ENCODE assay signal across 28 mouse cellular contexts in genomic region chr4:55190586-55190985, GRCm38 (mm10).
DNase-seq lines count a peak whose midpoint lies in the region; ATAC-seq and TF ChIP-seq lines count a peak whose summit lies in the region.
"Had no signal": no experiment of that assay in that cellular context is flagged by ENCODE, and none has a peak within 500 bp of the region (broad histone marks: within the 10 kb centered on the region; RNA-seq: fewer than 3 reads in every experiment).

No protein-coding gene starts in this region.

- H3K4me1 ChIP-seq in forebrain, postnatal 0 days (ENCODE audit: insufficient read depth), result no peaks in the 10 kb centered on the region
- 0 out of 2 replicates have a peak, but pooled peaks cover 3% of the 10 kb centered on the region for H3K4me1 ChIP-seq in forebrain, embryonic 12.5 days
- H3K4me1 ChIP-seq: forebrain, embryonic 13.5 days; hindbrain, embryonic 12.5 days; limb, embryonic 13.5 days; lung, embryonic 15.5 days; midbrain, embryonic 10.5 days; midbrain, embryonic 15.5 days; neural tube, embryonic 15.5 days had no signal

- H3K36me3 ChIP-seq in forebrain, postnatal 0 days (ENCODE audit: insufficient read depth), result no peaks in the 10 kb centered on the region
- H3K36me3 ChIP-seq in forebrain, embryonic 12.5 days (replicated peaks), result no peaks in the 10 kb centered on the region
- H3K36me3 ChIP-seq: hindbrain, embryonic 12.5 days; limb, embryonic 13.5 days; lung, embryonic 15.5 days; midbrain, embryonic 10.5 days; midbrain, embryonic 15.5 days; neural tube, embryonic 15.5 days had no signal

- no peak for TF ChIP-seq CTCF in forebrain, postnatal 0 days (IDR thresholded peaks at IDR 0.05; ENCODE audit: low read depth)
- TF ChIP-seq CTCF in layer of hippocampus, adult 2 months (conservative IDR thresholded peaks at IDR 0.05), result no peak

- no peak overlapping the region for H3K4me2 ChIP-seq in forebrain, postnatal 0 days (ENCODE audit: low read depth)
- H3K4me2 ChIP-seq in forebrain, embryonic 12.5 days, result no peak overlapping the region
- H3K4me2 ChIP-seq: forebrain, embryonic 13.5 days; heart, embryonic 11.5 days; hindbrain, embryonic 12.5 days; limb, embryonic 13.5 days; liver, embryonic 11.5 days; lung, embryonic 15.5 days; midbrain, embryonic 15.5 days; neural tube, embryonic 15.5 days had no signal

- no peaks in the 10 kb centered on the region for H3K9me3 ChIP-seq in forebrain, postnatal 0 days (ENCODE audit: low read length)
- H3K9me3 ChIP-seq in forebrain, embryonic 12.5 days, result no peaks in the 10 kb centered on the region
- H3K9me3 ChIP-seq: forebrain, embryonic 13.5 days; hindbrain, embryonic 12.5 days; limb, embryonic 13.5 days; lung, embryonic 15.5 days; midbrain, embryonic 10.5 days; midbrain, embryonic 15.5 days; neural tube, embryonic 15.5 days had no signal

- peak; percentile 52; the same call in 1 of the 2 replicates for ATAC-seq in forebrain, postnatal 0 days
- ATAC-seq in forebrain, embryonic 12.5 days (ENCODE audit: low FRiP score), result no peak
- no peak for ATAC-seq in cerebellum, adult (ENCODE audit: insufficient number of reproducible peaks, low FRiP score, low TSS enrichment)
- ATAC-seq: forebrain, embryonic 13.5 days; intestine, embryonic 16.5 days; midbrain, embryonic 15.5 days; Patski had no signal

- 66% methylated on average over 6 of the region's 6 CpGs for WGBS in forebrain, postnatal 0 days
- 85% methylated on average over 6 of the region's 6 CpGs for WGBS in forebrain, embryonic 12.5 days

- DNase-seq in forebrain, postnatal 0 days, result peak; percentile 40
- DNase-seq in layer of hippocampus, adult 2 months (ENCODE audit: low spot score in 2 of 2), result peak; percentile 29 to 50
- no peak for DNase-seq in layer of hippocampus, postnatal 10 days (ENCODE audit: low spot score in 2 of 2)
- peak; percentile 19 to 30 for DNase-seq in right cerebral cortex, adult 2 months (ENCODE audit: low spot score in 2 of 2)
- DNase-seq in right cerebral cortex, postnatal 25 days, result no peak
- DNase-seq: adrenal gland, postnatal 10 days; cerebellum, adult 18-20 months; gastrocnemius, adult 2 months; gastrocnemius, postnatal 36 days; heart, adult 18-20 months; heart, postnatal 36 days; kidney, adult 8-10 months; retina, postnatal 1 day had no signal

- H3K9ac ChIP-seq in forebrain, postnatal 0 days, result no peak overlapping the region
- H3K9ac ChIP-seq in forebrain, embryonic 12.5 days, result no peak overlapping the region
- H3K9ac ChIP-seq: forebrain, embryonic 13.5 days; hindbrain, embryonic 12.5 days; limb, embryonic 13.5 days; lung, embryonic 15.5 days; midbrain, embryonic 15.5 days; neural tube, embryonic 15.5 days had no signal

- no peak overlapping the region for H3K27ac ChIP-seq in forebrain, postnatal 0 days (ENCODE audit: low read depth, low read length)
- H3K27ac ChIP-seq in forebrain, embryonic 12.5 days, result no peak overlapping the region
- H3K27ac ChIP-seq in layer of hippocampus, adult 2 months, result peak overlapping the region; percentile 78
- H3K27ac ChIP-seq: forebrain, embryonic 13.5 days; gastrocnemius, adult 2 months; hindbrain, embryonic 12.5 days; kidney, postnatal 0 days; limb, embryonic 13.5 days; lung, embryonic 15.5 days; midbrain, embryonic 10.5 days; midbrain, embryonic 15.5 days; neural tube, embryonic 15.5 days had no signal

- H3K27me3 ChIP-seq in forebrain, postnatal 0 days (ENCODE audit: insufficient read depth, low read length), result no peaks in the 10 kb centered on the region
- H3K27me3 ChIP-seq in forebrain, embryonic 12.5 days, result no peaks in the 10 kb centered on the region
- H3K27me3 ChIP-seq: forebrain, embryonic 13.5 days; hindbrain, embryonic 12.5 days; limb, embryonic 13.5 days; lung, embryonic 15.5 days; midbrain, embryonic 15.5 days; neural tube, embryonic 15.5 days; Patski had no signal

- H3K4me3 ChIP-seq in forebrain, postnatal 0 days (ENCODE audit: low read depth, low read length), result no peak overlapping the region
- no peak overlapping the region for H3K4me3 ChIP-seq in forebrain, embryonic 12.5 days (replicated peaks)
- no peak overlapping the region for H3K4me3 ChIP-seq in layer of hippocampus, adult 2 months
- H3K4me3 ChIP-seq: erythroblast, embryonic 14.5 days; forebrain, embryonic 13.5 days; gastrocnemius, adult 2 months; hindbrain, embryonic 12.5 days; limb, embryonic 13.5 days; lung, embryonic 15.5 days; midbrain, embryonic 10.5 days; midbrain, embryonic 15.5 days; neural tube, embryonic 15.5 days had no signal

Comparison
In these comparisons a context has a peak if more than half of its experiments do, and no peak if none do; other contexts are left out.
1. DNase-seq: peak in forebrain, postnatal 0 days (single experiment), layer of hippocampus, adult 2 months (2 of 2) and right cerebral cortex, adult 2 months (2 of 2); none in layer of hippocampus, postnatal 10 days (0 of 2) and right cerebral cortex, postnatal 25 days (single experiment).